Mouse (Mus musculus) liver, adult 2 months (tissue): ENCODE measurements at regions not wholly inside any gene's neighbourhood (a gene's known extent, or its start where the extent isn't known, plus 50 kb on each side); places are given as distances from the start of the nearest gene placed in this dataset.

Experiments used
- CTCF ChIP-seq: fragments of 200-500 bp; IDR thresholded peaks from 2 replicates; pipeline ENCODE4 v1.5.1; 2011; ENCODE audit warnings: low read depth, low read length, control low read depth
- POLR2A ChIP-seq: fragments of 200-500 bp; IDR thresholded peaks from 2 replicates; pipeline ENCODE4 v1.6.1; 2011; ENCODE audit warnings: low read length, control low read depth; ENCODE audit not compliant: insufficient read depth; ENCODE audit errors: extremely low read depth

GRCm38 (mm10) chr1:189483331-189483730, 81.3 kb upstream of the Kcnk2 start:
- TF ChIP-seq POLR2A = no peak
- no peak for TF ChIP-seq CTCF
